Mouse (Mus musculus) CH12.LX (cell line): ENCODE results near the gene Gngt2. TPM values are rescaled to one million over a fixed set of nuclear protein-coding genes. Genes with fewer than 3 reads are reported as not detected.

Source experiments
- DNase-seq: peaks from one replicate; pipeline ENCODE4 v3.0.0-alpha.2; 2013; ENCODE audit errors: extremely low read depth
- H3K27ac ChIP-seq: 2 replicates; pipeline ENCODE4 v1.5.1; 2012; ENCODE audit warnings: low read depth, mild to moderate bottlenecking, control low read depth, moderate library complexity; ENCODE audit not compliant: insufficient read depth
- H3K27me3 ChIP-seq: replicated peaks from 2 replicates; pipeline ENCODE3; 2012; ENCODE audit warnings: inconsistent platforms
- H3K36me3 ChIP-seq, 2 experiments: replicated peaks in 1 of 2; 2 replicates each; pipeline versions ENCODE3 to v1.6.1; 2012; ENCODE audit warnings: inconsistent platforms in 1 of 2, low read length in 1 of 2, mild to moderate bottlenecking in 1 of 2, mixed read lengths in 1 of 2, moderate library complexity in 1 of 2; ENCODE audit not compliant: control insufficient read depth in 1 of 2, insufficient read depth in 1 of 2
- H3K4me1 ChIP-seq, 2 experiments: 2 replicates each; pipeline ENCODE4 v1.6.1; 2012; ENCODE audit warnings: inconsistent platforms in 1 of 2, moderate library complexity in 1 of 2; ENCODE audit not compliant: insufficient read depth in 2 of 2, control insufficient read depth in 1 of 2
- H3K4me2 ChIP-seq: 2 replicates; pipeline ENCODE4 v1.6.1; 2012; ENCODE audit warnings: low read depth, mild to moderate bottlenecking, control low read depth; ENCODE audit not compliant: poor library complexity, insufficient read depth, severe bottlenecking
- H3K4me3 ChIP-seq, 3 experiments: fragments of 150-350 bp in 1 of 3; sonication (generic) in 1 of 3; replicated peaks in 1 of 3; 2 replicates each; pipeline versions ENCODE3 to v1.5.1; 2011 to 2012; ENCODE audit warnings: low read depth in 2 of 3, low read length in 2 of 3, mild to moderate bottlenecking in 2 of 3, moderate library complexity in 2 of 3, control low read depth in 1 of 3, improper control_type of control experiment in 1 of 3, inconsistent platforms in 1 of 3, mixed read lengths in 1 of 3; ENCODE audit not compliant: poor library complexity in 1 of 3
- H3K79me2 ChIP-seq: replicated peaks from 2 replicates; pipeline ENCODE4 v1.6.1; 2012; ENCODE audit warnings: mild to moderate bottlenecking, moderate library complexity; ENCODE audit not compliant: control insufficient read depth, poor library complexity, insufficient read depth, severe bottlenecking; ENCODE audit errors: extremely low read depth
- H3K9ac ChIP-seq: 2 replicates; pipeline ENCODE4 v1.6.1; 2012; ENCODE audit warnings: low read depth, mild to moderate bottlenecking, control low read depth, moderate library complexity; ENCODE audit not compliant: insufficient read depth
- H3K9me3 ChIP-seq: replicated peaks from 2 replicates; pipeline ENCODE3; 2012; ENCODE audit warnings: low read length, inconsistent platforms, mixed read lengths
- BHLHE40 ChIP-seq: IDR thresholded peaks from 2 replicates; pipeline ENCODE4 v1.6.1; 2011; ENCODE audit warnings: mild to moderate bottlenecking, low read depth, low read length, improper control_type of control experiment
- CHD1 ChIP-seq: IDR thresholded peaks from 2 replicates; pipeline ENCODE4 v1.6.1; 2012; ENCODE audit warnings: low read depth, low read length, improper control_type of control experiment, inconsistent platforms
- CTCF ChIP-seq, 2 experiments: IDR thresholded peaks in 1 of 2; conservative IDR thresholded peaks in 1 of 2; 2 replicates each; pipeline ENCODE4 v1.5.1; 2011 to 2012; ENCODE audit warnings: low read depth in 2 of 2, low read length in 2 of 2, improper control_type of control experiment in 1 of 2, inconsistent platforms in 1 of 2, mild to moderate bottlenecking in 1 of 2, moderate library complexity in 1 of 2
- EP300 ChIP-seq: IDR thresholded peaks from 2 replicates; pipeline ENCODE4 v1.6.1; 2011; ENCODE audit warnings: low read length, improper control_type of control experiment
- HCFC1 ChIP-seq: IDR thresholded peaks from 2 replicates; pipeline ENCODE4 v1.6.1; 2012; ENCODE audit warnings: low read depth, mild to moderate bottlenecking, inconsistent platforms, low read length, improper control_type of control experiment
- IRF4 ChIP-seq: IDR thresholded peaks from 2 replicates; pipeline ENCODE4 v1.6.1; 2014; ENCODE audit warnings: low read depth, mild to moderate bottlenecking, inconsistent platforms, low read length, improper control_type of control experiment
- JUN ChIP-seq: IDR thresholded peaks from 2 replicates; pipeline ENCODE4 v1.6.1; 2011; ENCODE audit warnings: low read depth, mild to moderate bottlenecking, low read length, improper control_type of control experiment, moderate library complexity; ENCODE audit not compliant: insufficient read depth
- KAT2A ChIP-seq: IDR thresholded peaks from 2 replicates; pipeline ENCODE4 v1.6.1; 2012; ENCODE audit warnings: low read length, improper control_type of control experiment, inconsistent platforms; ENCODE audit not compliant: insufficient replicate concordance
- MAX ChIP-seq: IDR thresholded peaks from 2 replicates; pipeline ENCODE4 v1.6.1; 2011; ENCODE audit warnings: low read length, improper control_type of control experiment
- MXI1 ChIP-seq: IDR thresholded peaks from 2 replicates; pipeline ENCODE4 v1.6.1; 2011; ENCODE audit warnings: mild to moderate bottlenecking, low read depth, low read length, improper control_type of control experiment
- NRF1 ChIP-seq: IDR thresholded peaks from 2 replicates; pipeline ENCODE4 v1.6.1; 2014; ENCODE audit warnings: low read depth, mild to moderate bottlenecking, inconsistent platforms, low read length, improper control_type of control experiment, moderate library complexity
- POLR2A ChIP-seq: IDR thresholded peaks from 2 replicates; pipeline ENCODE4 v1.6.1; 2011; ENCODE audit warnings: low read depth, mild to moderate bottlenecking, improper control_type of control experiment, low read length
- SIN3A ChIP-seq: IDR thresholded peaks from 2 replicates; pipeline ENCODE4 v1.6.1; 2012; ENCODE audit warnings: low read length, improper control_type of control experiment, inconsistent platforms
- SMC3 ChIP-seq: IDR thresholded peaks from 2 replicates; pipeline ENCODE4 v1.6.1; 2011; ENCODE audit warnings: low read depth, low read length, improper control_type of control experiment
- TCF12 ChIP-seq: IDR thresholded peaks from 2 replicates; pipeline ENCODE4 v1.6.1; 2014; ENCODE audit warnings: low read depth, mild to moderate bottlenecking, inconsistent platforms, low read length, improper control_type of control experiment
- UBTF ChIP-seq: IDR thresholded peaks from 2 replicates; pipeline ENCODE4 v1.6.1; 2012; ENCODE audit warnings: low read depth, mild to moderate bottlenecking, inconsistent platforms, low read length, improper control_type of control experiment, moderate library complexity
- USF1 ChIP-seq: IDR thresholded peaks from 2 replicates; pipeline ENCODE4 v1.6.1; 2014; ENCODE audit warnings: low read depth, mild to moderate bottlenecking, inconsistent platforms, low read length, improper control_type of control experiment
- USF2 ChIP-seq: conservative IDR thresholded peaks from 2 replicates; pipeline ENCODE4 v1.6.1; 2011; ENCODE audit warnings: low read depth, low read length, improper control_type of control experiment
- ZNF384 ChIP-seq: IDR thresholded peaks from 2 replicates; pipeline ENCODE4 v1.6.1; 2012; ENCODE audit warnings: low read depth, low read length, improper control_type of control experiment, inconsistent platforms
- dilution Hi-C: fragments of 300-500 bp; cut with MboI; formaldehyde crosslinking; loops from 2 replicates; pipeline ENCODE4 v1.14.3; 2020; ENCODE audit warnings: low sequenced_read_pairs; ENCODE audit not compliant: extremely low pct_unique_long_range_greater_than_20kb, extremely low pct_ligation_motif_present
- in situ Hi-C: fragments of 300-500 bp; cut with MboI; formaldehyde crosslinking; loops from 3 replicates; pipeline ENCODE4 v1.14.3; 2019; ENCODE audit warnings: low sequenced_read_pairs, low pct_ligation_motif_present, low pct_unique_long_range_greater_than_20kb, mixed read lengths
- polyA plus RNA-seq: library from polyadenylated mRNA; unstranded; fragments of >175 nt; gene quantifications from 2 replicates; pipeline ENCODE4 v1.2.1, GENCODE M21; 2012; ENCODE audit warnings: low read depth; ENCODE audit not compliant: insufficient read length
- total RNA-seq, 2 experiments: library from RNA; depleted of rRNA; stranded (reverse); fragments of 300-350 nt in 1 of 2; fragments of >200 nt in 1 of 2; gene quantifications; 2 replicates each; pipeline ENCODE4 v1.2.3; 2012 to 2014

Gene Gngt2
- total and polyA plus RNA-seq, 3 experiments, result 136 to 157 (median 143) TPM

- Histone ChIP-seq H3K79me2 (no peaks in the 10 kb centered on the region), H3K9me3 (peaks cover 14% of the 10 kb centered on the region), H3K4me2 (no peak overlapping the region), H3K4me1 (peaks cover 3 to 11% of the 10 kb centered on the region in 2 experiments), H3K27me3 (peaks cover 15% of the 10 kb centered on the region), H3K36me3 (no peaks in the 10 kb centered on the region), H3K9ac (no peak overlapping the region), H3K4me3 (no peak overlapping the region), H3K27ac (no peak overlapping the region)
- in situ Hi-C loops, result loop anchor here (5.0 kb wide), 1 partner anchor 33 kb away; no protein-coding TSS in a partner anchor
- dilution Hi-C loops, result no loop called here
- DNase-seq, result no peak
- TF ChIP-seq JUN (no peak), SMC3 (no peak), EP300 (no peak), NRF1 (no peak), MXI1 (no peak), MAX (no peak), CTCF (conservative IDR thresholded peaks at IDR 0.05 in 1 of 2, IDR thresholded peaks at IDR 0.05 in 1 of 2; ENCODE audit: low read depth in 2 of 2, low read length in 2 of 2) (no peak), HCFC1 (no peak), USF2 (no peak), ZNF384 (no peak), TCF12 (no peak), UBTF (no peak), USF1 (no peak), SIN3A (no peak), CHD1 (no peak), KAT2A (no peak)
Measured at GRCm38 (mm10) chr11:95814857-95815256, 22.2 kb upstream of the Gngt2 start.

- no peak for DNase-seq
- no peak overlapping the region for H3K4me2 ChIP-seq
- peaks cover 14% of the 10 kb centered on the region for H3K9me3 ChIP-seq
- peaks cover 15% of the 10 kb centered on the region for H3K27me3 ChIP-seq
- H3K79me2 ChIP-seq, result no peaks in the 10 kb centered on the region
- H3K4me1 ChIP-seq, result peaks cover 3 to 11% of the 10 kb centered on the region in 2 experiments
- no peak overlapping the region for H3K9ac ChIP-seq
- no peak for TF ChIP-seq POLR2A
- no peak for TF ChIP-seq BHLHE40
- TF ChIP-seq IRF4, result no peak
- in situ Hi-C loops (loop anchor here (5.0 kb wide), 1 partner anchor 33 kb away; no protein-coding TSS in a partner anchor), dilution Hi-C loops (no loop called here)
- no peak overlapping the region for H3K27ac ChIP-seq
- H3K4me3 ChIP-seq, result no peak overlapping the region
- H3K36me3 ChIP-seq, result no peaks in the 10 kb centered on the region
Measured at GRCm38 (mm10) chr11:95815412-95815811, 21.6 kb upstream of the Gngt2 start.
